Mouse (Mus musculus): ENCODE measurements around the gene Tmem243.

- no peak for TF ChIP-seq HCFC1 (IDR thresholded peaks at IDR 0.05; ENCODE audit: borderline replicate concordance, insufficient read depth, low read length)
- peak; percentile 74 for TF ChIP-seq MAFK (IDR thresholded peaks at IDR 0.05; ENCODE audit: insufficient read depth, low read depth, low read length)
These were observed 41.9 kb downstream of the Tmem243 start for GRCm38 (mm10) chr5:9142376-9142775.
